Mouse (Mus musculus): ENCODE measurements around the gene Fhad1.

DNA sequence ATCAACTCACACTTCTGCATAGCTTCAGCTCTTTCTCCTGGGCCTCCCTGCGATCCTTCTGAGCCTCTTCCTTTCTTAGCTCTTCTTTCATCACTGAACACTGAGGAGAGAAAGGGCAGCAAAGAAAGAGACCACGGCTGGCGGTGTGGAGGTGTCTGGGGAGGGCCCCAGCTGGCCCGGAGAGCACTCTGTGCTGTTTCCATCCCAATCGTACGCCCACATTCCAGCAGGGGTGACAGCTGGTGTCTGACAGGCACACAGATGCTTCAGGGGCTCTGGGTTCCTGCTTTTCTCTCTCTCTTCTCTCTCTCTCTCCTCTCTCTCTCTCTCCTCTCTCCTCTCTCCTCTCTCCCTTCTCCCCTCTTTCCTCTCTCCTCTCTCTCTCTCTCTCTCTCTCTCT is 50.3 kb downstream of the Fhad1 start:
- TF ChIP-seq MYOG (IDR thresholded peaks at IDR 0.05; ENCODE audit: control insufficient read depth, extremely low read depth, insufficient read length), result no peak
- TF ChIP-seq CEBPB (IDR thresholded peaks at IDR 0.05; ENCODE audit: low read depth), result no peak
- no peak for TF ChIP-seq CTCF (IDR thresholded peaks at IDR 0.05; ENCODE audit: control insufficient read depth, insufficient read depth, insufficient read length)
- TF ChIP-seq USF1 (IDR thresholded peaks at IDR 0.05; ENCODE audit: low read depth), result no peak
- TF ChIP-seq MAX (IDR thresholded peaks at IDR 0.05), result no peak
- TF ChIP-seq FOSL1 (IDR thresholded peaks at IDR 0.05; ENCODE audit: insufficient read depth, low read length, poor library complexity, severe bottlenecking), result no peak

Data from C2C12 (cell line).